Mouse (Mus musculus): Measurements from ENCODE around the gene Ankrd33.

GRCm38 (mm10) chr15:101133993-101134704 is 18.6 kb downstream of the Ankrd33 start:
- TF ChIP-seq POLR2A (IDR thresholded peaks at IDR 0.05; ENCODE audit: low read depth, low read length) (no peak), CTCF (conservative IDR thresholded peaks at IDR 0.05; ENCODE audit: insufficient read depth, insufficient read length, low read depth, low read length) (no peak)
